Mouse (Mus musculus) hindbrain, postnatal 0 days (tissue): ENCODE data around the gene Jmjd7. TPM values are rescaled to one million over a fixed set of nuclear protein-coding genes. Genes with fewer than 3 reads are reported as not detected.

Source experiments
- ATAC-seq: fragments of 200-750 bp; cut with Nextera tagmentation; 2 replicates; pipeline ENCODE4 v1.8.0; 2017; ENCODE audit warnings: mild to moderate bottlenecking, moderate TSS enrichment, moderate library complexity
- DNase-seq: peaks from one replicate; pipeline ENCODE4 v3.0.0-alpha.2; 2015; ENCODE audit warnings: low spot score
- H3K27ac ChIP-seq: fragments of 300-500 bp; sonication (generic); 2 replicates; pipeline ENCODE4 v1.5.1; 2014; ENCODE audit warnings: mild to moderate bottlenecking
- H3K27me3 ChIP-seq: fragments of 300-500 bp; sonication (generic); 2 replicates; pipeline ENCODE4 v1.6.1; 2014; ENCODE audit warnings: low read length, mixed read lengths; ENCODE audit not compliant: insufficient read depth
- H3K36me3 ChIP-seq: fragments of 300-500 bp; sonication (generic); 2 replicates; pipeline ENCODE4 v1.6.1; 2014; ENCODE audit warnings: low read length, mixed read lengths; ENCODE audit not compliant: insufficient read depth
- H3K4me1 ChIP-seq: fragments of 300-500 bp; sonication (generic); 2 replicates; pipeline ENCODE4 v1.6.1; 2014; ENCODE audit warnings: antibody characterized with exemption, low read length, mixed read lengths; ENCODE audit not compliant: insufficient read depth
- H3K4me2 ChIP-seq: fragments of 300-500 bp; sonication (generic); 2 replicates; pipeline ENCODE4 v1.6.1; 2014; ENCODE audit warnings: low read depth, mild to moderate bottlenecking, low read length, moderate library complexity, mixed read lengths
- H3K4me3 ChIP-seq: fragments of 300-500 bp; sonication (generic); 2 replicates; pipeline ENCODE4 v1.5.1; 2014; ENCODE audit warnings: low read length
- H3K9ac ChIP-seq: fragments of 300-500 bp; sonication (generic); replicated peaks from 2 replicates; pipeline ENCODE4 v1.6.1; 2014; ENCODE audit warnings: mild to moderate bottlenecking, low read length, moderate library complexity, mixed read lengths
- H3K9me3 ChIP-seq: fragments of 300-500 bp; sonication (generic); 2 replicates; pipeline ENCODE4 v1.6.1; 2016; ENCODE audit warnings: low read length, mixed read lengths
- CTCF ChIP-seq: IDR thresholded peaks from 2 replicates; pipeline ENCODE4 v1.5.1; 2016; ENCODE audit warnings: antibody characterized with exemption, control low read depth, low read depth
- WGBS: fragments of 180-500 bp; shearing (Covaris S2); extraction: QIAGEN DNeasy Blood & Tissue Kit; methylation state at CpG from one replicate; pipeline ENCODE4 v1.1.7; 2014; 5-methylcytosine and 5-hydroxymethylcytosine counted together
- polyA plus RNA-seq: library from polyadenylated mRNA; unstranded; fragments of >200 nt; fragmentation: Nextera tagmentation; extraction: Ambion mirVana; gene quantifications from 2 replicates; pipeline ENCODE4 v1.2.1, GENCODE M21; 2015
- total RNA-seq: library from RNA; depleted of rRNA; stranded (reverse); fragments of >200 nt; gene quantifications from 2 replicates; pipeline ENCODE4 v1.2.3, GENCODE M21; 2014; rRNA removed

Jmjd7 gene
- total RNA-seq (16.3 and 18.7 TPM in 2 replicates), polyA plus RNA-seq (20.0 and 20.3 TPM in 2 replicates)

GRCm38 (mm10) chr2:120026984-120027949 lies at the start of gene Jmjd7, which contains the start of gene Gm28042:
TSS of gene Jmjd7 (plus strand) at chr2:120027483.
TSS of gene Gm28042 (plus strand) at chr2:120027493.
- peak; percentile 40 for TF ChIP-seq CTCF
- ATAC-seq = peak; percentile 88
- DNase-seq = peak; percentile 92
- Histone ChIP-seq H3K4me1 (peaks cover 10% of the 10 kb centered on the region; the same call in 1 of the 2 replicates), H3K36me3 (peaks cover 37% of the 10 kb centered on the region), H3K9me3 (no peaks in the 10 kb centered on the region), H3K27ac (peak within 1 kb of the TSS; percentile 88), H3K4me3 (peak within 1 kb of the TSS; percentile 67), H3K4me2 (peak within 1 kb of the TSS; percentile 67), H3K27me3 (no peaks in the 10 kb centered on the region), H3K9ac (peak within 1 kb of the TSS; percentile 77)
- WGBS = 5% methylated on average over 49 of the region's 50 CpGs

DNA sequence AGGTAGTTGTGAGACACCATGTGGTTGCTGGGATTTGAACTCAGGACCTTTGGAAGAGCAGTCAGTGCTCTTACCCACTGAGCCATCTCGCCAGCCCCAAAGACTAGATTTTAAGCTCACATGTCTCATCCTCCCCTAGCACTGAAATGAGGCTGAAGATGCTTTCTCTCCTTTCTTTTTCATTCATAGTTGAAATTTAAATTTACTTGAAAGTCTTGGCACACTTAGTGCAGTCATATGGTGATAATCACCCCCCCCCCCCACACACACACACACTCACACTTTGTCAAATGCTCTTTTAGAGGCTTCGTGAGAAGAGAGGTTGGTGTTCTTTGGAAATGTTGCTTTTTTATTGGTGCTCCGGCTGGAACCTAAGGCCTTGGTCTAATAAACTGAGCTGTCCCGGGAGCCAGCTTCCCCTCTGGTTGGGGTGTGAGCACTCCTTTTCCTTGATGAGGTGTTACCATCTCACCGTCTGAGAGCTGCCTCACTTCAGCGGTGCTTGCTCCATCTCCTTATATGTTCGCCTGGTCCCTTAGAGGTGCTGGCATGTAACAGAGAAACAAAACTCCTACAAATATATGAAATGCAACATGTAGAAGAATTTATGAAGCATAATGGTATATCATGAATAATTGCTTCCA lies 46.8 kb upstream of the Jmjd7 start:
- H3K27ac ChIP-seq = no peak overlapping the region
- ATAC-seq (no peak), DNase-seq (no peak)
- H3K36me3 ChIP-seq = 0 out of 2 replicates have a peak, but pooled peaks cover 4% of the 10 kb centered on the region
- no peak for TF ChIP-seq CTCF
- H3K4me2 ChIP-seq = no peak overlapping the region
- H3K9ac ChIP-seq = no peak overlapping the region
- peaks cover 6% of the 10 kb centered on the region; the same call in 1 of the 2 replicates for H3K4me1 ChIP-seq
- WGBS = 88% methylated on average over 7 of the region's 7 CpGs
- no peak overlapping the region for H3K4me3 ChIP-seq
- H3K27me3 ChIP-seq = no peaks in the 10 kb centered on the region
- no peaks in the 10 kb centered on the region for H3K9me3 ChIP-seq

DNA sequence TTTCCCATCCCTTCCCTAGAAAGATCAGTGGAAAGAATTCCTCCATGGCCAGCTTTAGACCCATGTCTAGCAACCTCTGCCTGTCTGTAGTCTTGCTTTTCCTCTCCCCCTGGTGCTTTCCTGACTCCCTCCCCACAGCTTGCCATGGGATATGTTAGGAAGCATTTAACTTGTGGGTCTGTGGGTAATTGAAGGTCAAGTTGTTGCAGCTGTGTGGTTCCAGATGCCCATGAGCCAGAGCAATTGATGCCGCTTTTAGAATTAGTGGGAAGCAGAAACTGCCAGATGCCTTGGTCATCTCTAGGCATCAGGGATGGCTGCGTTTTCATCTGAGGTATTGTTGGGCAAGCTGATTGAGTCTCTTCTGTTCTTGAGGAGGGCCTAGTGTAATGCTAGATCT lies 45.7 kb upstream of the Jmjd7 start:
- Histone ChIP-seq H3K27me3 (no peaks in the 10 kb centered on the region), H3K4me3 (no peak overlapping the region), H3K9me3 (no peaks in the 10 kb centered on the region), H3K9ac (no peak overlapping the region), H3K36me3 (0 out of 2 replicates have a peak, but pooled peaks cover 4% of the 10 kb centered on the region), H3K27ac (no peak overlapping the region), H3K4me1 (peaks cover 6% of the 10 kb centered on the region; the same call in 1 of the 2 replicates), H3K4me2 (no peak overlapping the region)
- ATAC-seq = no peak
- TF ChIP-seq CTCF = no peak
- no peak for DNase-seq
- 82% methylated on average over 2 of the region's 2 CpGs for WGBS

GRCm38 (mm10) chr2:119985871-119986270 lies 41.4 kb upstream of the Jmjd7 start:
- Histone ChIP-seq H3K4me2 (no peak overlapping the region), H3K4me1 (no peaks in the 10 kb centered on the region), H3K27me3 (no peaks in the 10 kb centered on the region), H3K9ac (no peak overlapping the region), H3K4me3 (no peak overlapping the region), H3K9me3 (no peaks in the 10 kb centered on the region), H3K36me3 (0 out of 2 replicates have a peak, but pooled peaks cover 4% of the 10 kb centered on the region), H3K27ac (no peak overlapping the region)
- 68% methylated on average over 8 of the region's 8 CpGs for WGBS
- no peak for TF ChIP-seq CTCF
- ATAC-seq (no peak), DNase-seq (no peak)

DNA sequence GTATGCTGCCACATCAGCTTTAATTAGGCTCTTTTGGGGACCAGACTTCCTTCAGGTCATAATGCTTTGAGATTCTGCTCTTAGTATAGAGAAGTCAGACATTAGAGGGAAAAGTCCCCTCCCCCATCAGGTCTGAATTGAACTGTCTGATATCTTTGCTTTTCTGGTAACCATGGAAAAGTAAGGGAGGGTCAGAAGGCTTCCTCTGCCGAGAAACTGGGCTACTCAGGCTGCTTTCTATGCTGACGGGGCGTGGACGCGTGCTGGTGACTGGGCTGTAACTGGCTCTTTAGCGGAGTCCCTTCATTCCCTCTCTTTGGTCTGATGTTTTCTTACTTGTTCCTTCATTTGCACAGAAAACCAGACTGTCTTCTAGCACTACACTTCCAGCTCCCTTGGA lies 40.9 kb upstream of the Jmjd7 start:
- Histone ChIP-seq H3K36me3 (0 out of 2 replicates have a peak, but pooled peaks cover 4% of the 10 kb centered on the region), H3K27ac (no peak overlapping the region), H3K4me3 (no peak overlapping the region), H3K4me1 (no peaks in the 10 kb centered on the region), H3K9ac (no peak overlapping the region), H3K4me2 (no peak overlapping the region), H3K9me3 (no peaks in the 10 kb centered on the region), H3K27me3 (no peaks in the 10 kb centered on the region)
- WGBS = 64% methylated on average over 6 of the region's 6 CpGs
- ATAC-seq = no peak
- no peak for TF ChIP-seq CTCF
- no peak for DNase-seq

DNA sequence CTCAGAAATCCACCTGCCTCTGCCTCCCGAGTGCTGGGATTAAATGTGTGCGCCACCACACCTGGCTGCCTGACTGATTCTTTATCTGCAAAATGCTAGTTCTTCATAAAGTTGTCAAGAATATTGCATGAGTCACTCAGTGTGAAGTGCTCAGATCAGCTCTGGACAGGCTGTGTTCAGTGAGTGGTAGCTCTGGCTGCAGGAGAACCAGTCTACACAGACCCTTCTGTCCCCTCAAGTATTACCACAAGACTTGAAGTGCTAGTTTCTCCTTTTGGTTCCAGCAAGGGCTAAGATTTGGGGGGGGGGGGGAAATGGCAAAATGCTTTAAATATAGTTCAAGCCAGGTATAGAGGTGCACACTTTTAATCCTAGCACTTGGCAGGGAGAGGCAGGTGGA lies 39.8 kb upstream of the Jmjd7 start:
- Histone ChIP-seq H3K4me3 (no peak overlapping the region), H3K9ac (no peak overlapping the region), H3K4me2 (no peak overlapping the region), H3K27ac (no peak overlapping the region), H3K36me3 (0 out of 2 replicates have a peak, but pooled peaks cover 4% of the 10 kb centered on the region), H3K4me1 (no peaks in the 10 kb centered on the region), H3K27me3 (no peaks in the 10 kb centered on the region), H3K9me3 (no peaks in the 10 kb centered on the region)
- DNase-seq (no peak), ATAC-seq (no peak)
- no peak for TF ChIP-seq CTCF
- WGBS = 98% methylated on average over 2 of the region's 2 CpGs
